Mouse (Mus musculus) intestine, embryonic 14.5 days (tissue): ENCODE measurements around the gene F3. TPM values are rescaled to one million over a fixed set of nuclear protein-coding genes. Genes with fewer than 3 reads are reported as not detected.
"Not testable (repeated sequence)": the region's sequence is repeated elsewhere in the genome, so short reads cannot be mapped to it uniquely, and the experiment has no call there.

ENCODE experiments used
- ATAC-seq: fragments of 200-750 bp; cut with Nextera tagmentation; replicated peaks from 2 replicates; pipeline ENCODE4 v1.8.0; 2017; ENCODE audit warnings: low read depth, moderate number of reproducible peaks, moderate TSS enrichment, moderate library complexity; ENCODE audit not compliant: low FRiP score, low TSS enrichment
- DNase-seq: peaks from one replicate; pipeline ENCODE4 v3.0.0-alpha.2; 2018; ENCODE audit warnings: low spot score
- H3K27ac ChIP-seq: fragments of 300-500 bp; sonication (generic); 2 replicates; pipeline ENCODE4 v1.5.1; 2014; ENCODE audit warnings: low read depth, mild to moderate bottlenecking, control low read depth
- H3K27me3 ChIP-seq: fragments of 300-500 bp; sonication (generic); replicated peaks from 2 replicates; pipeline ENCODE4 v1.6.1; 2014; ENCODE audit warnings: low read length, control low read depth; ENCODE audit not compliant: control insufficient read depth, insufficient read depth
- H3K36me3 ChIP-seq: fragments of 300-500 bp; sonication (generic); 2 replicates; pipeline ENCODE4 v1.6.1; 2014; ENCODE audit warnings: low read length, control low read depth; ENCODE audit not compliant: control insufficient read depth, insufficient read depth
- H3K4me1 ChIP-seq: fragments of 300-500 bp; sonication (generic); replicated peaks from 2 replicates; pipeline ENCODE4 v1.6.1; 2014; ENCODE audit warnings: low read length, control low read depth, mixed read lengths; ENCODE audit not compliant: control insufficient read depth, insufficient read depth
- H3K4me2 ChIP-seq: fragments of 300-500 bp; sonication (generic); 2 replicates; pipeline ENCODE4 v1.6.1; 2014; ENCODE audit warnings: low read length
- H3K4me3 ChIP-seq: fragments of 300-500 bp; sonication (generic); 2 replicates; pipeline ENCODE4 v1.5.1; 2014; ENCODE audit warnings: low read depth, low read length, control low read depth, mixed read lengths
- H3K9ac ChIP-seq: fragments of 300-500 bp; sonication (generic); 2 replicates; pipeline ENCODE4 v1.6.1; 2014; ENCODE audit warnings: mild to moderate bottlenecking, low read length
- H3K9me3 ChIP-seq: fragments of 300-500 bp; sonication (generic); 2 replicates; pipeline ENCODE4 v1.6.1; 2016; ENCODE audit warnings: low read length, control low read depth; ENCODE audit not compliant: control insufficient read depth
- WGBS: fragments of 180-500 bp; shearing (Covaris S2); extraction: QIAGEN DNeasy Blood & Tissue Kit; methylation state at CpG from one replicate; pipeline ENCODE4 v1.1.7; 2014; 5-methylcytosine and 5-hydroxymethylcytosine counted together
- polyA plus RNA-seq: library from polyadenylated mRNA; unstranded; fragments of >200 nt; fragmentation: Nextera tagmentation; extraction: Ambion mirVana; gene quantifications from 2 replicates; pipeline ENCODE4 v1.2.1, GENCODE M21; 2014

The F3 gene
- polyA plus RNA-seq, 1 experiment from 2014 or later, result 24.8 TPM

DNA sequence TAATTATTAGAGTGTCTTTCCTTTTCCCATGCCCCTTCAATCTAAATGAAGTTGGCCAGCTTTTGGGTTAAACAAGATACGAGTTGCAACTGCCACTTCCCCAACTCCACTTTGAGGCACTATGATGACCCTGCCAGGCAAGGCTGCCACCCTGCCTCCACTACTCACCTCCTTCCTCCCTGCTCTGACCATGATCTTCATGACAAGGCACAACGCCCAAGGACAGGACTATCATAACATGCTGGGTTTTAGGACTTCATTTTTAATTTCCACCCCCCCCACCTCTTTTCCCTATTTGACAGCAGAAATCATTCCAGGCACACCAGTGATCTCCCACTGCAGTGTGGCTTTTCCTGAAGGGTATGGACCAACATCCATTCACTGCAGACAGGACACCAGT is 14.6 kb downstream of the F3 start:
- Histone ChIP-seq H3K4me3 (no peak overlapping the region), H3K9me3 (no peaks in the 10 kb centered on the region), H3K27me3 (no peaks in the 10 kb centered on the region), H3K4me1 (peaks cover 9% of the 10 kb centered on the region; the same call in 1 of the 2 replicates), H3K9ac (no peak overlapping the region), H3K27ac (no peak overlapping the region), H3K4me2 (no peak overlapping the region), H3K36me3 (peaks cover 8% of the 10 kb centered on the region)
- DNase-seq, result peak; percentile 42
- no peak for ATAC-seq
- 83% methylated on average over 2 of the region's 2 CpGs for WGBS

DNA sequence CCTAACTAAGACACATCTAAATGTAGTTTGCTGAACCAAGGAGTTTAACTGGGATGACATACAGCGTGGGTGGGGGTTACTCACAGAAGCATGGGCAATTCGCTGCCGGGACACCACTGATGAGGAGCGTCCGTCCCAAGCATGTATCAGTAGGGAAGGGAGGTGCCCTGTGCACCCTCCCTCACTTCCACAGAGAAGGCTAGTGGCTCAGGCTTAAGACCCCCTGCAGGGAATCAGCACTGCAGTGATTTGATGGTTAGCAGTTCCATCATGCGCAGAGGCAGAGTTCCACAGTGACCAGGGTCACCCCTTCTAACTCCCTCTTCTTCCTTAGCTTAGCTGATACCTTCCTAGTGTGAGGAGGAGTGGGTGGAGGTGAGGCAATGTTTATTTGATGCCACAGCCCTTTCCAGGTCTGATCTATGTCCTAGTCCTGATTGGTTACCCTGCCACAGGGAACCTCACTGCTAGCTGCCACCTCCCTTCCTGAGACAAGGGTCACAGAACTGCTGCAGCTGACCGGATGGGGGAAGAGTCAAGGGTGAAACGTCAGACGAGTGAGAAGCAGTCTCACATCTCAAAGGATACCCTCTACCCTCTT is 15.5 kb downstream of the F3 start:
- Histone ChIP-seq H3K9ac (no peak overlapping the region), H3K4me1 (peaks cover 9% of the 10 kb centered on the region; the same call in 1 of the 2 replicates), H3K27ac (no peak overlapping the region), H3K9me3 (no peaks in the 10 kb centered on the region), H3K4me2 (no peak overlapping the region), H3K4me3 (no peak overlapping the region), H3K27me3 (no peaks in the 10 kb centered on the region), H3K36me3 (peaks cover 7% of the 10 kb centered on the region)
- DNase-seq (peak; percentile 41), ATAC-seq (no peak)
- whole genome bisulfite sequencing, result 70% methylated on average over 9 of the region's 9 CpGs

DNA sequence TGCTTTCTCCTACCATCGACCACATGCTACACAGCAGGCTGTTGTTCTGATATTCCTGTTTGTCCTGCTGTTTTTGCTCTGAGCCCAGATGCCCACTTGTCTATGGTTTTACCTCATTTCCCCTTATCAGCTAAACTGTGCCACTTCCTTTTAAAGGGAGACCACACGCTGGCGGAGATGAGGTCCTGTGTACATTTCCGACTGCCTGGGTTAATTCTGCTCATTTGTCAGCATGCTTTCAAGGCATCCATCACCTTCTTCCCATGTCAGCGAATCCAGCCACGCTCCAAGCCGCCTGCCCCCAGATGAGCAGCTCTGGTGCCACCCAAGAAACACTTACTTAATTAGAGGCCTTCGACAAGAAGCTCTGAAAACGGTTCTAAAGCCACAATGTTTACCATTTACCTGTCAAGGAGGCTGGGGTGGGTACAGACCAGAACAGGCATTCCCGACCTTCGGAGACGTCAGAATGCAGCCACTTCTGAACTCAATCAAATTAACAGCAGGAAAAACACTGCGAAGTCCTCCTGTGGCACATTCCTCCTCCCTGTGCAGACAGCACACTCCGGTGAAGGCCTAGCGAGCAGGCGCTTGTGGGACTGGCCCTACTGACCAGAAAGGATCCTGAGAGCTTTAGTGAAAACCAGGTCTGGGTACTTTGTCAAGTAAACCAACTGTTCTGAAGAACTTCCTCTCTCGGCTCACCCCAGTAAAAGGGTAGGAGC is 16.3 kb downstream of the F3 start:
- no peak overlapping the region for H3K9ac ChIP-seq
- H3K4me1 ChIP-seq, result peaks cover 9% of the 10 kb centered on the region; the same call in 1 of the 2 replicates
- ATAC-seq (no peak), DNase-seq (peak; percentile 48)
- 29% methylated on average over 17 of the region's 17 CpGs for WGBS
- H3K27ac ChIP-seq, result no peak overlapping the region
- no peaks in the 10 kb centered on the region for H3K9me3 ChIP-seq
- H3K4me3 ChIP-seq, result no peak overlapping the region
- no peak overlapping the region for H3K4me2 ChIP-seq
- no peaks in the 10 kb centered on the region for H3K27me3 ChIP-seq
- no peaks in the 10 kb centered on the region for H3K36me3 ChIP-seq

DNA sequence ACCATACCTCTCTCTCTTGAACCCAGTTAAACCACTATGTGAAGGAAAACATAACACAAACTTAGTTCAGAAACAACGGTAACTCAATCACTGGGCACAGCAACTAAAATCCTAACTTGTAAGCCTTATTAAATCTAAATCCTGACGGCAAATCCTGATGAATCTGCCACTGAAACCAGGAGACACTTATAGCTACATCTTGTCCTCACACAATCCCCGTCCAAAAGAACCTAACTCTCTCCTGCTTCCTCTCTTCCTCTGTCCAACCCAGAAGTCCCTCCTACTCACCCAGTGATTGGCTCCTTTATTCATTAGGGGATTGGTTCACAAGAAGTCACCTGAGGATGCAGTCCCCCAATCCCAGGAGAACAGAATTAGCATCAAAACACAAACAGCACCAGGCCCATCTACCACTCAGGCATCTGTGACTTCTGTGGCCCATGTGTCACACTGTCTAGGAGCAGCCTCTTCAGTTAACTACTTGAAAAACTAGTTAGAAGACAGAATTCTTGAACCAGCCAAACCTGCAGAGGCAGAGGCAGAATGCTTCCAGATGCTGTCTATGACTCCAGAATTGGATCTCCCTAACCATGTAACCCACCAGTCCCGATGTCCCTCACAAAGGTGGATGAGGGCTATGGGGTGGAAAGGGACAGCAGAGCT is 18.0 kb downstream of the F3 start:
- WGBS, result 89% methylated on average over 4 of the region's 4 CpGs
- H3K9ac ChIP-seq, H3K36me3 ChIP-seq, H3K4me2 ChIP-seq, H3K27ac ChIP-seq, H3K9me3 ChIP-seq, H3K4me1 ChIP-seq, ATAC-seq, H3K27me3 ChIP-seq, H3K4me3 ChIP-seq: not testable (repeated sequence)
- DNase-seq, result peak; percentile 9

DNA sequence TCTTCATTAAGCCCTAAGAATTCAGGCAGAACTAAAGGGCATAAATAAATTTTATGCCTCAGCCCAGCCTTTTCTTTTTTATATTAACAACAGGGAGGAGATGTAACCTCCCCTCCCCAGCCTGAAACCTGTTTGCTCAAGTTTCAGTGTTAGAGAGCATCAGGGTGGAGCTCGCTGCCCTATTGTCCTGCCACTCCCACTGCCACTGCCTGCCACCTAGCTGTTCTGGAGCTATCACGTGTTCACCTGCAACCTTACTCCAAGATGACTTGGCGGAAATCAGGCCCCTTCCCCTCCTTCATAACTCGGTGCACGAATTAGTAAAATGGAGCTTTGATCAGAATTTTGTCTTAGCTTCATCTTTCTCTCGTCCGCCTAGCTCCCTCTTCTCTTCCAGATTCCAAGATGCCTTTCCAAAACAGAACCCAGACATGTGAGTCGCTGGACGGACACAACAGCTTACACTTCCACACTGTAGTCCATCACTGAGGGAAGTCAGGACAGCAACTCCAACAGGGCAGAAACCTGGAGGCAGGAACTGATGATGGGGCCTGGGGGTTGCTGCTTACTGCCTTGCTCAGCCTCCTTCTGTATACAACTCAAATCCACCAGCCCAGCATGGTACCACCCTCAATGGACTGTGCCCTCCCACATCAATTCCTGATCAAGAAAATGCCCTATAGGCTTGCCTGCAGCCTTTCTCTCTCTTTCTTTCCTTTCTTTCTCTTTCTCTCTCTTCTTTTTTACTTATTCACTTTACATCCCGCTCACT is 31.2 kb downstream of the F3 start:
- peaks cover 13% of the 10 kb centered on the region for H3K36me3 ChIP-seq
- H3K4me3 ChIP-seq, H3K4me1 ChIP-seq, H3K4me2 ChIP-seq, DNase-seq, H3K27ac ChIP-seq, H3K9ac ChIP-seq, H3K27me3 ChIP-seq, H3K9me3 ChIP-seq: not testable (repeated sequence)
- ATAC-seq, result 0 out of 2 replicates have a peak, but pooled peaks have one; percentile 27
- 82% methylated on average over 10 of the region's 10 CpGs for WGBS

DNA sequence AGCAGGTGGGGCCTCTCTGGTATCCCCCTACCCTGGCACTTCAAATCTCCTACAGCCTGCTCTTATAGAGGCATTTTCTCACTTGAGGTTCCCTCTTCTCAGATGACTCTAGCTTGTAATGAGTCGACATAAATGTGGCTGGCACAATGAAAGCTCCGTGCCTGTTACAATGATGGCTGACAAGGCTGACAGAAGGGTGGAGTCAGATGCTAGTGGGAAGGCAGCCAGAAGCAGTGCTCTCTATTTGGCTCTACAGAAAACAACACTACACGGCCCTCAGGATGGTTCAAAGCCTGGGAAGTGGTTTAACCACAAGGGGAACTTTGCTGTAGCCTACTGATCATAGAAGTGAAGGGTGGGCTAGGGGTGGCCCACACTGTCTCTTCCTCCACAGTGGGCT is 31.8 kb downstream of the F3 start:
- no peak overlapping the region for H3K27ac ChIP-seq
- H3K9ac ChIP-seq, result no peak overlapping the region
- no peaks in the 10 kb centered on the region for H3K9me3 ChIP-seq
- no peak overlapping the region for H3K4me3 ChIP-seq
- H3K4me1 ChIP-seq, result peaks cover 2% of the 10 kb centered on the region; the same call in 1 of the 2 replicates
- DNase-seq (no peak), ATAC-seq (no peak)
- H3K4me2 ChIP-seq, result no peak overlapping the region
- no peaks in the 10 kb centered on the region for H3K27me3 ChIP-seq
- H3K36me3 ChIP-seq, result peaks cover 16% of the 10 kb centered on the region
- 57% methylated on average over 3 of the region's 3 CpGs for WGBS

DNA sequence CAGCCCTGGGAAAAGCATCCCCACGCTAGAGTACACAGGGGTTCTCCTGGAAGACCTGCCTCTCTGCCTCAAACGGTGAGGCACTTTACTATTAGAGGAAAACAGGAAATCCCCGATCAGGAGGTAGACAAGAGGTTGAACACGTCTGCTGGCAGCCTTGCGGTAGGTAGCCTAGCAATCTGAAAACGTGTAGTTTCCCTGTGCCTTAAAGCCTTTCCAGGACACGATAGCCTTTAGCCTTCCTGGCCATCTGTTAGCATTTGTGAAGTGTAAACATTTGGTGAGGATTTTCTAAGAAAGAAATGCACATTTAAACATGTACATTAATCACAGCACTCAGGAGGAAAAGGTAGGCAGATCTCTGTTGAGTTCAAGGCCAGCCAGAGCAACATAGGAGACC is 35.0 kb downstream of the F3 start:
- H3K4me3 ChIP-seq, result no peak overlapping the region
- no peaks in the 10 kb centered on the region for H3K27me3 ChIP-seq
- peaks cover 26% of the 10 kb centered on the region for H3K36me3 ChIP-seq
- no peak overlapping the region for H3K9ac ChIP-seq
- H3K9me3 ChIP-seq, result no peaks in the 10 kb centered on the region
- ATAC-seq (no peak), DNase-seq (no peak)
- peaks cover 2% of the 10 kb centered on the region; the same call in 1 of the 2 replicates for H3K4me1 ChIP-seq
- WGBS, result 26% methylated on average over 7 of the region's 7 CpGs
- H3K27ac ChIP-seq, result peak overlapping the region; percentile 23; the same call in 1 of the 2 replicates
- no peak overlapping the region for H3K4me2 ChIP-seq

DNA sequence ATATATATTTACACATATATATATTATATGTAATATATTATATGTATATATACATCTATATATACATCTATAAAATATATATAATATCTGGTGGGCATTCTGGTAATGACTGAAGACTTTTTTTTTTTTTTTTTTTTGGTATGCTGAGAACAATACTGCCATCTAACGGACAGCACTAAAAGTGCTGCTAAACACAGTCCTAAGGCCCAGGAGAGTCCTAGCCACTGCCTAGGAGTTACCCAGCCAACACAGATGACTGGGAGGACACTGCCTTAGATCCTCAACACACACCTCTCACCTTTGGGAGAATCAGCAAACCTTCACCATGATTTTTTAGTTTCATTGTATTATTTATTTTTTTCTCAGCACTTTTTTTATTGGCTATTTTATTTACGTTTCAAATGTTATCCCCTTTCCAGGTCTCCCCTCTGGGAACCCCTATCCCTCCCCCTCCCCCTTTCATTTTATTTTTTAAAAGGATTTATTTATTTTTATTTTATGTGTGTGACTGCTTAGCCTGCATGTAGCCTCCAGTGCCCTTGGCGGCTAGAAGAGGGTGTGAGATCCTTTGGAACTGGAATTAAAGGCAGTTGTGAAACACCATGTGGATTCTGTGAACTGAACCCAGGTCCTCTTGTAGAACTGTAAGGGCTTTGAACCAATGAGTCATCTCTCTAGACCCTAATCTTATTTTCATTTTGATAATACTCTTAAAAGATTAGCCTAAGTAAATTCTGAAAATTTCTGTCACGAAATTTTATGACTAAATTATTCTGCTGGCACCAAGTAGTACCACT is 38.9 kb downstream of the F3 start:
- 65% methylated on average over 4 of the region's 4 CpGs for WGBS
- no peak overlapping the region for H3K4me2 ChIP-seq
- H3K27me3 ChIP-seq, result no peaks in the 10 kb centered on the region
- peaks cover 60% of the 10 kb centered on the region for H3K36me3 ChIP-seq
- H3K4me1 ChIP-seq, result peaks cover 2% of the 10 kb centered on the region; the same call in 1 of the 2 replicates
- DNase-seq (no peak), ATAC-seq (0 out of 2 replicates have a peak, but pooled peaks have one; percentile 60)
- no peak overlapping the region for H3K4me3 ChIP-seq
- H3K27ac ChIP-seq, result no peak overlapping the region
- no peaks in the 10 kb centered on the region for H3K9me3 ChIP-seq
- H3K9ac ChIP-seq, result no peak overlapping the region
